Mouse (Mus musculus) kidney, adult 10 weeks (tissue): Measurements from ENCODE around the gene Hmx3. TPM values are rescaled to one million over a fixed set of nuclear protein-coding genes. Genes with fewer than 3 reads are reported as not detected.

Experiments
- polyA plus RNA-seq: library from polyadenylated mRNA; stranded (reverse); fragments of 350-450 nt; fragmentation: Illumina TruSeq; extraction: RNeasy Lipid Tissue Mini Kit (QIAGEN cat#74804); gene quantifications from one replicate; pipeline ENCODE4 v1.2.3, GENCODE M21; 2014; ENCODE audit warnings: low read depth, low replicate concordance

Hmx3 gene
- polyA plus RNA-seq = not detected

GRCm38 (mm10) chr7:131542115-131542871 is at the start of gene Hmx3:
Hmx3 (plus strand) TSS chr7:131542867.

GRCm38 (mm10) chr7:131548473-131548872 is 5.8 kb downstream of the Hmx3 start, which contains the start of gene Hmx2:
Hmx2 (plus strand) TSS chr7:131548773.

GRCm38 (mm10) chr7:131559986-131560696 is 17.5 kb downstream of the Hmx3 start, which contains the start of gene Bub3:
Bub3 (plus strand) TSS chr7:131560222.

Other genes with a start within 250 kb of the Hmx3 start
- gene Cuzd1, start 220.6 kb upstream of the Hmx3 start, polyA plus RNA-seq = 0.57 TPM
- not detected for gene Fam24b, start 213.4 kb upstream of the Hmx3 start, polyA plus RNA-seq
- not detected for gene Fam24a, start 209.0 kb upstream of the Hmx3 start, polyA plus RNA-seq
- gene 2310057M21Rik, start 180.1 kb upstream of the Hmx3 start, polyA plus RNA-seq = 3.6 TPM
- 44.8 TPM for gene Pstk, start 171.7 kb upstream of the Hmx3 start, polyA plus RNA-seq
- 23.4 TPM for gene Ikzf5, start 132.3 kb upstream of the Hmx3 start, polyA plus RNA-seq
- 659 TPM for gene Acadsb, start 132.3 kb upstream of the Hmx3 start, polyA plus RNA-seq
- 3.8 TPM for gene Hmx2, start 5.9 kb downstream of the Hmx3 start, polyA plus RNA-seq
- gene Bub3, start 17.4 kb downstream of the Hmx3 start, polyA plus RNA-seq = 17.3 TPM